Mouse (Mus musculus) stomach, embryonic 16.5 days (tissue): ENCODE data around the gene 1700020N01Rik. TPM values are rescaled to one million over a fixed set of nuclear protein-coding genes. Genes with fewer than 3 reads are reported as not detected.

Experiments
- ATAC-seq: fragments of 200-750 bp; cut with Nextera tagmentation; 2 replicates; pipeline ENCODE4 v1.8.0; 2017; ENCODE audit warnings: moderate number of reproducible peaks, moderate TSS enrichment; ENCODE audit not compliant: insufficient read depth, low FRiP score
- H3K27ac ChIP-seq: fragments of 300-500 bp; sonication (generic); 2 replicates; pipeline ENCODE4 v1.5.1; 2014; ENCODE audit warnings: low read length
- H3K27me3 ChIP-seq: fragments of 300-500 bp; sonication (generic); 2 replicates; pipeline ENCODE4 v1.6.1; 2014; ENCODE audit warnings: low read length, control low read depth, mixed read lengths; ENCODE audit not compliant: control insufficient read depth, insufficient read depth
- H3K36me3 ChIP-seq: fragments of 300-500 bp; sonication (generic); 2 replicates; pipeline ENCODE4 v1.6.1; 2014; ENCODE audit warnings: low read length; ENCODE audit not compliant: control insufficient read depth, insufficient read depth
- H3K4me1 ChIP-seq: fragments of 300-500 bp; sonication (generic); 2 replicates; pipeline ENCODE4 v1.6.1; 2014; ENCODE audit warnings: low read length, control low read depth, mixed read lengths; ENCODE audit not compliant: control insufficient read depth, insufficient read depth
- H3K4me2 ChIP-seq: fragments of 300-500 bp; sonication (generic); 2 replicates; pipeline ENCODE4 v1.6.1; 2014; ENCODE audit warnings: low read depth, low read length, mixed read lengths
- H3K4me3 ChIP-seq: fragments of 300-500 bp; sonication (generic); replicated peaks from 2 replicates; pipeline ENCODE4 v1.5.1; 2014; ENCODE audit warnings: mild to moderate bottlenecking, low read length
- H3K9ac ChIP-seq: fragments of 300-500 bp; sonication (generic); 2 replicates; pipeline ENCODE4 v1.6.1; 2014; ENCODE audit warnings: low read length
- H3K9me3 ChIP-seq: fragments of 300-500 bp; sonication (generic); replicated peaks from 2 replicates; pipeline ENCODE4 v1.6.1; 2016; ENCODE audit warnings: low read length, control low read depth; ENCODE audit not compliant: control insufficient read depth
- WGBS: fragments of 180-500 bp; shearing (Covaris S2); extraction: QIAGEN DNeasy Blood & Tissue Kit; methylation state at CpG from one replicate; pipeline ENCODE4 v1.1.7; 2014; 5-methylcytosine and 5-hydroxymethylcytosine counted together
- polyA plus RNA-seq: library from polyadenylated mRNA; unstranded; fragments of >200 nt; fragmentation: Nextera tagmentation; extraction: Ambion mirVana; gene quantifications from 2 replicates; pipeline ENCODE4 v1.2.1, GENCODE M21; 2015

The 1700020N01Rik gene
- polyA plus RNA-seq, 1 experiment from 2014 or later: not detected

GRCm38 (mm10) chr10:21613021-21613860 is 20.3 kb downstream of the 1700020N01Rik start:
- H3K9ac ChIP-seq: no peak overlapping the region
- WGBS: 77% methylated on average over 4 of the region's 4 CpGs
- no peaks in the 10 kb centered on the region; the same call in 1 of the 2 replicates for H3K27me3 ChIP-seq
- no peak overlapping the region for H3K27ac ChIP-seq
- no peaks in the 10 kb centered on the region for H3K9me3 ChIP-seq
- no peak overlapping the region for H3K4me3 ChIP-seq
- no peaks in the 10 kb centered on the region for H3K36me3 ChIP-seq
- peaks cover 5% of the 10 kb centered on the region; the same call in 1 of the 2 replicates for H3K4me1 ChIP-seq
- no peak for ATAC-seq
- H3K4me2 ChIP-seq: no peak overlapping the region

GRCm38 (mm10) chr10:21614520-21614919 is 21.6 kb downstream of the 1700020N01Rik start:
- Histone ChIP-seq H3K9me3 (no peaks in the 10 kb centered on the region), H3K36me3 (no peaks in the 10 kb centered on the region), H3K27ac (no peak overlapping the region), H3K4me3 (no peak overlapping the region), H3K4me1 (0 out of 2 replicates have a peak, but pooled peaks cover 4% of the 10 kb centered on the region), H3K4me2 (no peak overlapping the region), H3K9ac (no peak overlapping the region), H3K27me3 (no peaks in the 10 kb centered on the region; the same call in 1 of the 2 replicates)
- 76% methylated on average over 1 of the region's 1 CpGs for WGBS
- ATAC-seq: no peak

- 0 out of 2 replicates have a peak, but pooled peaks cover 3% of the 10 kb centered on the region for H3K4me1 ChIP-seq
- no peak overlapping the region for H3K4me2 ChIP-seq
- no peak overlapping the region for H3K9ac ChIP-seq
- no peak overlapping the region for H3K27ac ChIP-seq
- WGBS: 75% methylated on average over 5 of the region's 5 CpGs
- H3K9me3 ChIP-seq: no peaks in the 10 kb centered on the region
- no peak for ATAC-seq
- H3K27me3 ChIP-seq: no peaks in the 10 kb centered on the region
- no peak overlapping the region for H3K4me3 ChIP-seq
- no peaks in the 10 kb centered on the region for H3K36me3 ChIP-seq
These were observed 26.0 kb downstream of the 1700020N01Rik start for GRCm38 (mm10) chr10:21618745-21619508.

- Histone ChIP-seq H3K9ac (no peak overlapping the region), H3K4me1 (0 out of 2 replicates have a peak, but pooled peaks cover 3% of the 10 kb centered on the region), H3K36me3 (no peaks in the 10 kb centered on the region), H3K9me3 (no peaks in the 10 kb centered on the region), H3K4me2 (no peak overlapping the region), H3K27ac (no peak overlapping the region), H3K27me3 (no peaks in the 10 kb centered on the region), H3K4me3 (no peak overlapping the region)
- no peak for ATAC-seq
- 72% methylated on average over 7 of the region's 7 CpGs for WGBS
These were observed 29.1 kb downstream of the 1700020N01Rik start for GRCm38 (mm10) chr10:21622065-21622464.

DNA sequence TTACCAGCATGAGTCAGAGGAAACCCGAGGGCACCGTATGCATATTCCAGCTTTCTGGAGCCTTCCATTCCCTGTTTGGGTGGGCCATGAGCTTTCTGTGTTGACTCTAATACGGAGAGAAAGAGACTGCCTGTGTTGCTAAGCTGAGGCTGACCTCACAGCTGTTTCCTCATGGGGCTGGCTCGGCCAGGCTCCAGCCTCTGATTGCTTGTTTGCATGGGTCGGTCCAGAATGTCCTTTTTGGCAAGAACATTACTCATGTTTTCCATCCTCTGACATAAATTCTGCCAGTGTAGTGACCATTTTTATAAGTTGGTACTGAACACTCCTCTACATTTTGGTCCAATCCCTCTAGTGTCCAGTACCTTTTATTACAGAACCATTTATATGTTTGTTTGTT is 35.6 kb downstream of the 1700020N01Rik start:
- H3K4me3 ChIP-seq: no peak overlapping the region
- no peaks in the 10 kb centered on the region for H3K4me1 ChIP-seq
- no peaks in the 10 kb centered on the region for H3K36me3 ChIP-seq
- H3K27ac ChIP-seq: no peak overlapping the region
- H3K9ac ChIP-seq: no peak overlapping the region
- 49% methylated on average over 5 of the region's 5 CpGs for WGBS
- H3K9me3 ChIP-seq: no peaks in the 10 kb centered on the region
- no peak for ATAC-seq
- no peaks in the 10 kb centered on the region for H3K27me3 ChIP-seq
- no peak overlapping the region for H3K4me2 ChIP-seq

GRCm38 (mm10) chr10:21629031-21629740 is 36.2 kb downstream of the 1700020N01Rik start:
- H3K4me1 ChIP-seq: no peaks in the 10 kb centered on the region
- H3K27ac ChIP-seq: no peak overlapping the region
- no peaks in the 10 kb centered on the region for H3K27me3 ChIP-seq
- H3K4me3 ChIP-seq: no peak overlapping the region
- no peaks in the 10 kb centered on the region for H3K9me3 ChIP-seq
- no peak overlapping the region for H3K4me2 ChIP-seq
- ATAC-seq: no peak
- H3K36me3 ChIP-seq: no peaks in the 10 kb centered on the region
- WGBS: 84% methylated on average over 10 of the region's 10 CpGs
- H3K9ac ChIP-seq: no peak overlapping the region

GRCm38 (mm10) chr10:21631481-21631880 is 38.5 kb downstream of the 1700020N01Rik start:
- Histone ChIP-seq H3K4me2 (no peak overlapping the region), H3K4me3 (no peak overlapping the region), H3K36me3 (no peaks in the 10 kb centered on the region), H3K27ac (no peak overlapping the region), H3K9ac (no peak overlapping the region), H3K4me1 (no peaks in the 10 kb centered on the region), H3K27me3 (no peaks in the 10 kb centered on the region), H3K9me3 (no peaks in the 10 kb centered on the region)
- no peak for ATAC-seq
- WGBS: 95% methylated on average over 1 of the region's 1 CpGs

- WGBS: 69% methylated on average over 5 of the region's 5 CpGs
- Histone ChIP-seq H3K4me3 (no peak overlapping the region), H3K27ac (no peak overlapping the region), H3K9me3 (no peaks in the 10 kb centered on the region), H3K4me2 (no peak overlapping the region), H3K36me3 (no peaks in the 10 kb centered on the region), H3K4me1 (no peaks in the 10 kb centered on the region), H3K27me3 (no peaks in the 10 kb centered on the region), H3K9ac (no peak overlapping the region)
- no peak for ATAC-seq
These were observed 39.7 kb downstream of the 1700020N01Rik start for GRCm38 (mm10) chr10:21632687-21633086.
